Mouse (Mus musculus) lung, adult 2 months (tissue): ENCODE measurements at regions not wholly inside any gene's neighbourhood (a gene's known extent, or its start where the extent isn't known, plus 50 kb on each side); places are given as distances from the start of the nearest gene placed in this dataset.

Source experiments
- CTCF ChIP-seq: fragments of 200-500 bp; IDR thresholded peaks from 2 replicates; pipeline ENCODE4 v1.5.1; 2011; ENCODE audit warnings: mild to moderate bottlenecking, low read length, control low read depth; ENCODE audit not compliant: insufficient read depth
- POLR2A ChIP-seq: fragments of 200-500 bp; IDR thresholded peaks from 2 replicates; pipeline ENCODE4 v1.6.1; 2011; ENCODE audit warnings: low read depth, mild to moderate bottlenecking, control low read depth, low read length, borderline replicate concordance; ENCODE audit errors: extremely low read depth

DNA sequence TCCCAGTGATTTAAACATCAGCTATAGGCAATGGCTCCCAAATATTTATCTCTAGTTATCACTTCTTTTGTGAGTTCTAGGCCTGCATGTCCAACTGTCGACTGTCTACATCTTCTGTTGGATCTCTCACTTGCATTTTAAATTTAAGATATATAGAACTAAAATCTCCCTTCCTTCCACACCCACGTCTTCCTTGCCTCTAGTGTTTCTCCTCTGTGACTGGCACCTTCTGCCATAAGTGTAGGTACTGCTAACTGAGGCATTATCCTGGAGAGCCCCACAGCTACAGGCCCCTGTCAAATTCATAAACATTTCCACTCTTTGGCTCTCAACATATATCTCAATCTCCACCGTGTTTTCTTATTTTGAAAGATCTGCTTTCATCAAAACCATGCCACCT is 575.0 kb downstream of the Bcl11a start:
- TF ChIP-seq POLR2A (no peak), CTCF (no peak)
